Mouse (Mus musculus): Measurements from ENCODE around the gene Osbpl10.
A peak's percentile ranks its signal among the peaks of the same experiment; 100 is the strongest.

Osbpl10 gene

DNA sequence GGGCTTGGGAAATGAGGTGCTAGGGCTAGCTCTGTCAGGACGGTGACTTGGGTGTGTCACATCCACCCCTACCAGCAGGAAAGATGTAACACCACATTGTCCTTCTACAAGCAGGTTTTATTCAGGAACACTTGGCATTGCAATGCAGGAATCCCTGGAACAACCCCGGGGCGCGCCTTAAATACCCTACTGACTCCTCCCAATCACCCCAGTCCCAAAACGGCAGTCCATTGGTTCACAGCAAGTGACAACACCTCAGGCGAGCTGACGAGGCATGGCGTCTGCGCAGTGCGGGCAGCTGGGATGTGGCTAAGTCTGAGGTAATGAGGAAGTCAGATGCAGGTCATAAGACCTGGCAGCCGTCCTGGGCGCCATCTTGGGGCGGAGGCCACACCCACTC, 191.2 kb downstream of the Osbpl10 start:
- DNase-seq = no peak

DNA sequence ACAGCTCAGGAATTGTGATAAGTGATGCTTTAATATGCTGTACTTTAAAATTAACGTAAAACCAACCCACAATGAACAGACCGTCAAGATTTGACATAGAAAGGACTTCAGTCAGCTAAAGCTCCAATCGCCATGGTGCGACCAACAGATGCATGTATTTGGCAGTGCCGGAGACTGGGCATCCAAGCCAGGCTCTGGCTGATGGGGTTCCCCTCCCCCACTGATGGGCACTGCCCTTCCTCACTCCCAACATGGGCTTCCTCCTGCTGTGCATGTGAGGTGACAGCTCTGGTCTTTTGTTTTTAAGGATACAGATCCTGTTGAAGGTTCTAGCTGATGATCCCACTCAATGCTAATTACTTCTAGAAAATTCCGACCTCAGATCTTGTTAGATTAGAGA, 193.7 kb downstream of the Osbpl10 start:
- peak; percentile 66 to 77 for DNase-seq

DNA sequence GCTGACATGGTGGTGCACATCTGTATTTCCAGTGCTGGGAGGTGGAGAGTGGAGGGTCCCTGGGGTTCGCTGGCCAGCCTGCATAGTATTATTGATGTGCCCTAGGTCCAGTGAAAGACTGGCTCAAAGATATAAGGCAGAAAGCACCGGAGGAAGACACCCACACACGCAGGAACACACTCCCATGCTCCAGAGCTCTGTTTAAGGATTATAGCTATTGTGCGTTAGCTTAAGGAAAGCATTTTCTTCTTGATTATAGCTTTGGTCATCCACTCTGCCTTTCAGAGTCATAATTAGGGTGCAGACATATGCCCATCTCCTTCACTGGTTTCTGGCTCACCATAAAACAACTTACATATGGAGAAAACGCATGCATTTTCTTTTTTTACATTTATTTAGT, 200.8 kb downstream of the Osbpl10 start:
- no peak for DNase-seq

DNA sequence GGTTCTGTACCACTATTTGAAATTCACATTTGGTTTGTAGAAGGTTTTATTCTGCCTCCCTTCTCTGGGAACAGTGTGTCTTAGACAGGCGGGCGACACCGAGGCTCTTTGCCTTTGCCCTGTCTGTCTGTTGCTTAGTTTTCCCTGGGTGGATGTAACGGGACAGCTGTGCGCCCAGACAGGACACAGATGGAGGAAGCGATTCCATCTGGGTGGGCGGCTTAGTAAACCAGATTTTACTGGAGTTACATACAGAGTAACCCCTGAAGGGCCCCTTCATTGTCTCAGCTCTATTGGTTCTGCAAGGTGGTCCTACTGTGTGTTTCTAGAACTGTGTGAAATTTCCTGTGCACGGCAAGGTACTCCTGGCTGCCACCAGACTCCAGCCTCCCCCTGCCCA, 201.6 kb downstream of the Osbpl10 start:
- peak; percentile 49 to 61 for DNase-seq

DNA sequence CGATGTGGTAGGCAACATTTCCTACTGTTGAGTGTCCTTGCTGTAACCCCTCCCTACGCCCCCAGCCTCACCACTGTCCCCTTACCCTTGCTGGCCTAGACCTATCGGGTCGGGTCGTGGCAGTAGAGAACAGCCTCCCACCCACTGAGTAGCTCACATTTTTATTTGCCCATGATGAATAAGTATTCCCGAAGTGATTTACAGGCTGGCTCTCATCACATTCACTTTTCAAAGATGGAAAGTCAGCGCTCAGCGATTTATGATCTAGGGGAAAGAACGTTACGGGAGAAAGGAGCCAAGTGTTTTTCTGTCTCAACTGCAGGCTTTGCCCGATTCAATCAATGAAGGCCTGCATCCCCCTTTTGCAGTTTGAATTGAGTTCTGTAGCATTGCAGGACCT, 208.0 kb downstream of the Osbpl10 start:
- no peak for DNase-seq

DNA sequence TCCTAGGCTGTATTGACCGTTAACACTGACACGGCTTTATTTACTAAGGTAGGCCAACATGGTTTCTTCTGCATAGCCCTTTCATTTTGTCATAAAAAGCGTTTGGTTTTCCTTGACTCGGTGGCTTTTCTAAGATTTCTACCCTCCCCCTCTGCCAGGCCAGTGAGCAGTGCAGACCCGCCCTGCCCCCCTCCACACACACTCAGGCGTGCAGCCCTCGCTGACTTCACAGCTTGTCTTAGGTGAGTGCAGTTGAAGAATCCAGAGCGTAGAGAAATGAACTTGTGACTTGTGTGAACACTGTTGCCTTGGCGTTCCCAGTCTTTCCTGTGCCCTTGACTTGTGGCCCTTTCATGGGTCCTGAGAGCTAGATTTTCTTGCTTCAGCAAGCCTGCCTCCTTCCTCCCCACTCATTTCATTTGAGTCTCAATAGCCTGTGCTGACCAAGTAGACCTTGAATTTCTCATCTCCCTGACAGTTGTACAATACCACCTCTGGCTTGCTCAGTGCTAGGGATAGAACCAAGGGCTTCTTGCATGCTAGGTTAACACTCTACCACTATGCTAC, 212.1 kb downstream of the Osbpl10 start:
- no peak for DNase-seq

DNA sequence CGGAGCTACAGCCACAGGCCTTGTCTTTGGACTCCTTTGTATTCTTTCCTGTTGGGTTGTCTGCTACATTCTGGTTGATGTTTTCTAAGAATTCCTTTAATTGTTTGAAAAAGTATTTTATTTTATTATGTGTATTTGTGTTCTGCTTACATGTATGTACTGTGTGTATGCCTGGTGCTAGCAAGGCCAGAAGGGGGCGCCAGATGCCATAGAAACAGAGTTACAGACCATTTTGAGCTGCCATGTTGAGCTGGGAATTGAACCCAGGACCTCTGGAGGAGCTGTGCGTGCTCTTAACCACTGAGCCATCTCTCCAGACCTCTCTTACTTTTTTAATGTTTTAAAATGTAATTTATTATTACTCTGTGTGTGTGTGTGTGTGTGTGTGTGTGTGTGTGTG, 214.5 kb downstream of the Osbpl10 start:
- DNase-seq = no peak

DNA sequence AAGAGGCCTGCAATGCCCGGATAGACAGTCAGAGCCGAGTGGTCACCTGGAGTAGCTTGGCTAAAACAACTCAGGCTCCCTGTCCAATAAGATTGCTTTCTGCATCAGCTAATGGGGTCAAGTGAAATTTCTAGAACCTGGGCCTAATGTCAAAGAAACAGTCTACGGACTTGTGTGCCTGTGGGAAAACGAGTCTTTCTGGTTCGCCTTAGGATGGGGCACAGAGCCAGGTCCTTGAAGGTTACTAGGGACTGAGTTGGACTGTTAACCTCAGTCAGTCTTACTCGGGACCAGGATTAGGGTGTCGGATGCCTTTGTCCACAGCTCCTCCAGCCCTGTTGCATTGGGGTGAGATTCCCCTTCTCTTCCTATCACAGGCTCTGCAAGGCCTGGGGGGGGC, 218.7 kb downstream of the Osbpl10 start:
- DNase-seq = no peak

DNA sequence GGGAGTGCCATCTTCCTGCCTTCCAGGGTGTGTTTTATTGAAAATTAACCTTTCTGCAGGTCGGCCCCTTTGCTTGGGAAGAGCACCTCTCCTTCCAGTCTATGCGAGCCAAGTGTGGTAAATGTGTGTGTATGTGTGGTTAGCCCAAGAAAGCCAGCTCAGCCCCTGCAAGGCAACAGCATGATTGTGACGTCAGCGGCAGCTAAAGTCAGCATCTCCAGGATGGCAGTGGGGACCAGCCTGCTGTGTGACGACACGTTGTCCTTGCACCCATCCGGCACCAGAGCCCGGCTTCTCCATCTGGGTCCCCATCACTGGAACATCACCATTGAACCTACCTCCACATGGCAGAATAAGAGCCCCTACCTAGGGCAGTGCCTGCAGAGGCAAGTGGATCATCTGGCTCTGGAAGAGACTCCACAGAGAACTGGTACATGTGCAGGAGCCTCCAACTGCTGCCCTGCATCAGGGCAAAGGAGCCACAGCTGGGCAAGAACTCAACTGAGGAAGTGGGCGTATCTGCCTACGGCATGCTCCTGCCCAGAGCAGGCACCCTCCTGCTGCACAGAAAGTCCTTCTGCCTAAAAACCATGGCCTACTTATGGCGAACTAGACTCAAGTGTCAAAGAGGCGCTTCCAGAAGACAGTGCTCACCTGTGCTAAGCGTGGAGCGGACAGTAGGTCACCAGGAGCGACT, 221.9 kb downstream of the Osbpl10 start:
- no peak for DNase-seq

DNA sequence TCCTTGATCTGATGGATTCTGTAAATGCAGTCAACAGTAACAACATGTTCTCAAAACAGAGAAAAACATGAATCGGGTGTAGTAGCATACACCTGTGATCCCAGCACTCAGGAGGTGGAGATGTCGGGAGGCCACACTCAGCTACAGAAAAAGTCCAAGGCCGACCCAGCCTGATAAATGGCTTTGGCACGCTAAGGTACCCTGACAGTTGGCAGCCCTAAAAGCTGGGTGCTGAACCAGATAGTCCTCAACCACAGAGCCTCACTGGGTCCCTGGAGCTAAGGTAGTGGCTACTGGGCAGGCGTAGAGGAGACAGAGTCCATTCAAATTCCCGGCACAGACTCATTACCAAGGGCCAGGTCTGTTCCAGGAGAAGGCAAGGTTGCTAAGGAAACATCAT, 222.9 kb downstream of the Osbpl10 start:
- DNase-seq = no peak

DNA sequence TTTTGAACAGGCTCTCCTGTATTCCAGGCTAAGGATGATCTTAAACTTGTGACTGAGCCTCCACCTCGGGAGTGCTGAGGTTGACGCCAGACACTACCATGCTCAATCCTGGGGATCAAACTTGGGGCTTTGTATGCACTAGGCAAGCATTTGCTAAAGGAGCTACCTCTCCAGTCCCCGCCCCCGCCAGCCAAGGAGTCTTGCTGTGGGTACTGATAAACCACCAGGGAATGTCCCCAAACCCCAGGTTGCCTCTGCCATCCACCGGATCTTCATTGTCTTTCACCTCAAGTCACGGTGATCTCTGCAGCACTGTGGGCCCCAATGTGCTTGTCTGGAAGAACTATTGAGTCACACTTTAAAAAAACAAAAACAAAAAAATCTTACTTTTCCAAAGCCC, 224.8 kb downstream of the Osbpl10 start:
- no peak for DNase-seq

DNA sequence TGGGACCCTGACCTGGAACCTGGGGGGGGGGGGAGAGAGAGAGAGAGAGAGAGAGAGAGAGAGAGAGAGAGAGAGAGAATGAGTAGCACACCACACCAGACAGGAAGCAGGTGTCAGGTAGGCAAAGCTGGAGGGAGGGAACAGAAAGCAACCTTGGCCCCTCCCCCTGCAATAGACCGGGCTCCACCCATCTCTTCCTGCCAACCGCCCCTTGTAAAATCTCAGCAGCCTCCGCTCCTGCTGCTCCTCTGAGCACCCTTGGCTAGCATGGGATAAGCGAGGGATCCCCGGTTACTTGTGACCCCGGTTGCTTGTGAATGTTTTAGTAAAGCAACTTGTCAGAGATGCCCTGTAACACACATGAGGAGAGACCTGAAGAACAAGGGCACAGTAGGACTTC, 227.1 kb downstream of the Osbpl10 start:
- no peak for DNase-seq

DNA sequence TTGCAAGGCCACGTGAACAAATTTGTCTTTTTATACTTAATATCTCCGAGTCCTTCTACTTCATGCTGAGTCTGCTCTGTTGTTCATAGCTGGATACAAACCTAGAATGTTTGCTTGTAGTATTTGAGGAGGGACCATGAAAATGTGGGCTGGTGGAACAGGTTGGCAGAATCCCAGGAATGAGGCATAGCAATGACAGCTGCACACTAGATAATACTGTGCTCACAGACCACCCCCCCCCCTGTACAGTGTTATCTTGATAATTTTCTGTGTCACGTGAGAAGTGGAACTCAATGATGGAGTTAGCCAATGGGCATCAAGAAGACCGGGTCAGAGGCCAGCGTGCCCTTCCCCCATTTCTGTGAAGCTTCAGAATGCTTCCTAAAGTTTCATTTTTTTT, 227.8 kb downstream of the Osbpl10 start:
- peak; percentile 49 to 59 for DNase-seq

DNA sequence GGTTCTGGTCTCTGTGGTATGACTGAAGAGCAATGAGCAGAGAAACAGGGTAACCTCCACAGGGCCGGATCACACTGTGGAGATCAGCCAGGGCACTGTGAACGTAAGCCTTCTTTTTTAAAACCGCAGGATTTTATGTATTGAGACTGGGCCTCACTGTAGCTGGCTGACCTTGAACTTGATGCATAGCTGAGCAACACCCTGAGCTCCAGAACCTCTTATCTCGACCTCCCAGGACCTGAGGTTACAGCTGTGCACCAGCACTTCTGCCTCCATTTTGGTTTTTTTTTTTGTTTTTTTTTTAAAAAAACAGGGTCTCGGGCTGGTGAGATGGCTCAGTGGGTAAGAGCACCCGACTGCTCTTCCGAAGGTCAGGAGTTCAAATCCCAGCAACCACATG, 231.4 kb downstream of the Osbpl10 start:
- DNase-seq = no peak

DNA sequence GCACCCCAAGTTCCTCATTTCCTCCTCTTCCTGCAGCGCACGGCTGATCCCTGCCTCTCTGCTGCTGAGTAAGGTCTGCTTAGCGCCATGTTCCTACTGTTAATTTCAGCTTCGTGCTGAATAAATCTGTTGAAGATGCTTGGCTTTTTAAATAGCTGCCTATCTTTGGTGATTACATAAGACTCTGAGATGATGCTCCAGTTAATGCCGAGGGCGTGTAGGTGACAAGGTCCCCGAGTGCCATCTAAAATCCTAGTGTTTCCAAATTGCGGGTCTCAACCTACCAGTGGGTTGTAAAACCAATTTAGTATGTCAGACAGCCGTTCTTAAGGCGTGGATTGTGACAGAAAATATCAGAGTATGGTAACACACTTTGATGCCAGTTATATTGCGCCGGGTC, 232.2 kb downstream of the Osbpl10 start:
- DNase-seq = no peak

DNA sequence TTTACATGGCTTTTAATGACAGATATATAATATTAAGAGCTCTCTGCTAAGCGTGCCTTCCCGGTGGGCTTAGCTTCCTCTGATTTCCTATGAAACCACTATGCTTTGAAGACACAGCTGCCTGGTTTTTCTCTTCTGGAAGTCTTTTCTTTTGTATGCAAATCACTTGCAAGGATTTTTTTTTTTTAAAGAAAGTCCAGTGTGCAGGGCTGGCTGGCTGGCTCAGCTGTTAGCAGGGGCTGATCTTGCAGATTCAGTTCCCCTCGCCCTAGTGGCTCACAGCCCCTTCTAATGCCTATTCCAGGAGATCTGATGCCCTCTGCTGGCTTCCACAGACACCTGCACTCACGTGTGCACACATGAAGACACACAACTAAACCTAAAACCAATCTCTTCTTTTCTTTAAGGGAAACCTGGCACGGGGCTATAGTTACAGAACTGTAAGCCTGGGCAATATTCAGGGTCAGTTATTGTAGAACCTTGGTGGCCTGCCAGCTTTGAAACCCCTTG, 235.4 kb downstream of the Osbpl10 start:
- no peak for DNase-seq

DNA sequence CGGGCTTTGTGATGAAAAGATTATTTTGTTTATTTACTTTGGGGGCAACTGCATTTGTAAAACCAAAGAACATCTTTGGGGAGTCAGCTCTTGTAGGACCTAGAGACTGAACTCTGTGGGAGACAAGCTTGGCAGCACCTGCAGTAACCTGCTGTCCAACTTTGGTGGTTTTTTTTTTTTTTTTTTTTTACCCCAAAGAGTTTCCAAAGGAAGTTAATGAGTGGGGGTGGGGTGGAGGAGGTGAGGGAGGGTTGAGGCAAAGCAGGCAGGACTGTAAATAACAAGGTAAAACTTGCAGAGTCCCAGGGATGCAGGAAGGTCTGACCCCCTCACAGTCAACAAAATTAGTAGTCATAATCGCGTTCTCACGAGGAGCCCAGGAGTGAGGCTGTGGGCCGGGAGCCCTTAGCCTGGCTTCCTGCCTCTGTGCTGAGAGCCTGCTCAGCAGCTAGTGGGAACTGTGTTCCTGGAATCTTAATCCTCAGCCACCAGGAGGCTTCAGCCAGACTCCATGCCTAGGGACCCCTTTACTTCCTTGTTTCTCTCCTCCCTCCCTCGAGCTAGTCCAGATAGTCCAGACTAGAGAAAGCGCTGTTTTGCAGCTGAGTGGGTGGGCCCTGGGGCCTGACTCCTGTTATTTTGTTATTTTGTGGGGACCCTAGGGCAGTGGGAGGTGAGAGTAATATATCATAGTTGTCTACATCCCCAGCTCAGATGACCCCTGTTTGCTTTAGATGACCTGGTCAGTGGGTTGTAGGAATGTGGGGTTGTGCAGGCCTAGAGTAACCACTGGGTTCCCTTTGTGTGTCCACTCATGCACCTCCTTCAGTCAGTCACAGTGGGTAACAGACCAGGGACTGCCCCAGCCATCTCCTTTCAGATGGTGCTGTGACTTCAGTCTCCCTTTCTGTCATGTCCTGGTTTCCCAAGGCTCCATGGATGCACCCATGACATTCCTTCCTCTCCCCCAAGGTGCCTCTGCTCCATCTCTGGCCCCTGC, 236.5 kb downstream of the Osbpl10 start:
- DNase-seq = no peak

DNA sequence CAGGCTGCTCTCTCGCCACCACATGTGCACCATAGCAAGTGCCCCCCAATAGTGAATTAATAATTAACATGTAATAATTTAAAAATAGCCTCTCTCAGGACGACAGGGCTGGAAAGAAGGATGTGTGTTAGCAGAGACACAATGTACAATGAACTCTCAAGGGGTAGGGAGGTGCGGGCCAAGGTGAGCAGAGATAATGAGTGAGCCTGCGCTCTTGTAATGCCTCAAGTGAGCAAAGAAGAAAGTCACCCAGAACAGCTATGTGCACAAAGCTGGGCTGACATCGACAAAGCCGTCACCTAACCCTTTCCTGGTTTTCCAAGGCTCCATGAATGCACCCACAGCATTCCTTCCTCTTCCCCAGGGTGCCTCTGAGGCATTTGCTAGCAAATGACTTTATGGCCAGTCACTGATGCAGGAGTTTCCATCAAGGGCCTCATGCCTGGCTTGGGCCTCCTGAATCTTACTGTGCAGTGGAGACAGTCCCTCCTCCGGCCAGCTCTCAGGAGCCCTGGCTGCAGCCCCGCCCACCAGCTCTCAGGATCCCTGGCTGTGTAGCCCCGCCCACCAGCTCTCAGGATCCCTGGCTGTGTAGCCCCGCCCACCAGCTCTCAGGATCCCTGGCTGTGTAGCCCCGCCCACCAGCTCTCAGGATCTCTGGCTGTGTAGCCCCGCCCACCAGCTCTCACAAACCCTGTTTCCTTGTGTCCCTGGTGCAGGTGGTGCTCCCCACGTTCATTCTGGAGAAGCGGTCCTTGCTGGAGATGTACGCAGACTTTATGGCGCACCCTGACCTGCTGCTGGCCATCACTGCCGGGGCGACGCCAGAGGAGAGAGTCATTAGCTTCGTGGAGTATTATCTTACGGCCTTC, 237.7 kb downstream of the Osbpl10 start:
- no peak for DNase-seq

DNA sequence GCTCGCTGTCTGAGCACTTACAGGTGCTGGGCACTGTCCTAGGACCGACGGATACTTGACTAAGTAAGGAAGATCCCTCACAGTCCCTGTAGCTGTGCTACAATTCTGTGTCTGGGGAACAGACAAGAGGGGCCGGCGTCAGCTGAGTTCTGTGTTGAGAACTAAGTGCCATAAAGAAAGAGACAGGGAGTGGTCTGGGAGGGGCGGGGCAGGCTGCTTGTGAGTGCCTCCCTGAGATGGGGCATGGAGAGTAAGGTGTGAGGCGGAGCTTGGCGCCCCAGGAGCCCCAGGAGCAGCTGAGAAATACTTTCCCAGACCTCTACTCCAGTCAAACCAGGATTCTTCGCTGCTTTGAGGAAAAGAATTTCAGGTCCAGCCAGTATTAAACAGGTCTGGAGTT, 239.6 kb downstream of the Osbpl10 start:
- DNase-seq = no peak

DNA sequence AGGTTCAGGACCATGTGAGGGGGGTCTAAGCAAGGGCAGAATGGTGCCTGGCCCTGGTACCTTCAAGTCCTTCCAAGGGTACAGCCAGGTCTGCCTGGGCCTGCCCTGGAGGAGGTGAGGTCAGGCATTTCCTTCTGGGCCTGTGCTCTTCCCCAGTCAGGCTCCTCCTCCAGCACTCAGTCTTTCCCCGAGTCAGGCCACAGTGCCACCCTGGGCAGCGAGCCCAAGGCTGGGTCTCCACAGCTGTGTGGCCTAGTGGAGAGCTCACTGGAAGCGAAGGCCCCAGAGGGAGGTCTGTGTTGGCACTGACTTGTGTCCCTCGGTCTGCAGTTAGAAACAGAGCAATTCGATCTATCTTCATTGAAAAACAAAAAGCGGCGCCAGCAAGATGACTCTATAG, 242.1 kb downstream of the Osbpl10 start:
- peak in 1 of 2 experiments; percentile 28 for DNase-seq

DNA sequence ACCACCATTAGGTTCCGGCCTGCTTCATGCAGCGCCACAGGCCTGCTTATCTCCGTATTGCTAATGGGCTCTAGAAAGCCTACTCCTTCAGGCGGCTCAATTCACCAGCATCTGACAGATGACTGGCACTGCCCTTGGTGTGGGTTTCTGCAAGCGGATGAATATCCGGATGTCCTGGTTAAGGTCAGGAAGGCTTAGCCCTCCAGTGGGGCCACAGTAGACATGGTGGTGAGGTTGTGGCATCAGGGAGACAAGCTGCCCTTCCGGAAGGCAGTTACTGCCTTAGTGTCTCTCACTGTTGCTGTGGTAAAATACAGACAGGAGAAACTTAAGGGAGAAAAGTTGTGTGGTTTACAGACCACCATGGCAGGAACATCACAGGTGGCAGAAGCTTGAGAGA, 242.9 kb downstream of the Osbpl10 start:
- no peak for DNase-seq

DNA sequence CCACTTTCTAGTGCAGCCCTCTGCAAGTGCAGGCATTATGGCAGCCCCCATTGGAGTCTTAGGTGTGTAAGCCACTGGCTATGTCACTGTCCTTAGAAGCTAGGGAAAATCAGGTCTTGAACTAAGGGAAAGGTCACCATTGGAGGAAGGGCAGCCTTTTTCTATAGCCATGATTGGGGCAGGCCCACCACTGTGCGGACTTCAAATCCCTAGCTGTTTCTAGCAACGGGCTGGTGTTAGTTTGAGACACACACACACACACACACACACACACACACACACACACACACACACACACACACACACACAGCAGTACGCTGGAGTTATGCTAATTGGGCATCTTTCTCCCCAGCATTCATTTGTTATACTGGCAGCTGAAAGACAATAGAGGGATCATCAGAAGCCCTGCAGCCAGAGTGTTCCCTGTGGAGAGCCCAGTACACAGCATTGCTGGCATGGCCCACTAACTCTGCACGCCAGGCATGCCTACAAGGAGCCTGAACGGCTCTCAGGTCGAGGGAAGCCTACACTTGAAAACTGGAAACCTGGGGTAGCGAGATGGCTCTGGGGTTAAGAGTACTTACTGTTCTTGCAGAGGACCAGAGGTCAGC, 246.5 kb downstream of the Osbpl10 start:
- no peak for DNase-seq
